Mouse (Mus musculus): Measurements from ENCODE around the gene Mfap5.

Gene Mfap5

DNA sequence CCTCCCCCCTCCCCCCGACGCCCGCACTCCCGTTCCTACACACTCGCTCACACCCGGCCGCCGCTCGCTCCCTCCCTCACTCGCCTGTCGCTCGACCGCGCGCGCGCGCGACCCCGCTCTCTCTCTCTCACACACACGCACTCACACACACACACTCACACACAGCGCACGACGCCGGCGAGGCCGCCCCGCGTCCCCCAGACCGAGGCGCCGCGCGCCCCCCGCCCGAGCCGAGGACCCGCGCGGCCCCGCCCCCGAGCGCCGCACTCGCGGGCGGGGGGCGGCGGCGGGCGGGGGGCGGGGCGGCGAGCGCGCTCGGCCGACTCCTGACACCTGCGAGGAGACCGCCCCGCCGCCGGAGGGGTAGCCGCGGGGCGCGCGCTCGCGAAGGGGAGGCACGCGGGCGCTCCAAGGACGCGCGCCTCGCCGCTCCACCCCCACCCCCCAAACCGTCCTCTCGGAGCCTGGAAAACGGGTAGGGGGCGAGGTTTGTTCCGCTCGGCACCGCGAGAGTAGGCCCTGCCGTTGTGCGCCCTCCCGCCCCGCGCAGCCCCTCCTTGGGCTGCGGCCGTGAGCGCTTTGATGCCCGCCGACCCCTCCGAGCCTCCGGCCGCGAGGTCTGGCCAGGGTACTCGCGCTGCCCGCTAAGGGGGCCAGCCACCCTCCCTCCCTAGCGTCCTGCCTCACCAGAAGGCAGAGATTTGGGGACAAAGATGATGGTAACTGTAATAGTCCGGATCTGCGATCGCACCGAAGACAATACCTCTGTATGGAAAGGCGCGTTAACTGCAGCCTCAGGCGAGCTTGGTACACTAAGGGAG is 19.1 kb upstream of the Mfap5 start:
- Histone ChIP-seq H3K36me3 (ENCODE audit: insufficient read depth, low read length) (no peaks in the 10 kb centered on the region), H3K4me3 (replicated peaks; ENCODE audit: low read length) (peak overlapping the region; percentile 87), H3K4me1 (replicated peaks; ENCODE audit: low read depth, low read length) (peaks cover 40% of the 10 kb centered on the region), H3K27me3 (ENCODE audit: insufficient read depth, low read length) (peaks cover 41% of the 10 kb centered on the region), H3K9me3 (ENCODE audit: low read length) (no peaks in the 10 kb centered on the region)
- TF ChIP-seq NANOG (IDR thresholded peaks at IDR 0.05; ENCODE audit: borderline replicate concordance, low read length) (no peak), POU5F1 (IDR thresholded peaks at IDR 0.05; ENCODE audit: borderline replicate concordance, low read length) (no peak), CTCF (conservative IDR thresholded peaks at IDR 0.05; ENCODE audit: low read length) (no peak)

- no peaks in the 10 kb centered on the region for H3K9me3 ChIP-seq (ENCODE audit: low read length)
- no peak for TF ChIP-seq CTCF (conservative IDR thresholded peaks at IDR 0.05; ENCODE audit: low read length)
- TF ChIP-seq POU5F1 (IDR thresholded peaks at IDR 0.05; ENCODE audit: borderline replicate concordance, low read length): no peak
- TF ChIP-seq NANOG (IDR thresholded peaks at IDR 0.05; ENCODE audit: borderline replicate concordance, low read length): no peak
- H3K4me3 ChIP-seq (replicated peaks; ENCODE audit: low read length): peak overlapping the region; percentile 76
- peaks cover 71% of the 10 kb centered on the region for H3K4me1 ChIP-seq (replicated peaks; ENCODE audit: low read depth, low read length)
- H3K36me3 ChIP-seq (ENCODE audit: insufficient read depth, low read length): no peaks in the 10 kb centered on the region
- H3K27me3 ChIP-seq (ENCODE audit: insufficient read depth, low read length): peaks cover 42% of the 10 kb centered on the region
Observed at GRCm38 (mm10) chr6:122490929-122491512, 14.6 kb upstream of the Mfap5 start.

DNA sequence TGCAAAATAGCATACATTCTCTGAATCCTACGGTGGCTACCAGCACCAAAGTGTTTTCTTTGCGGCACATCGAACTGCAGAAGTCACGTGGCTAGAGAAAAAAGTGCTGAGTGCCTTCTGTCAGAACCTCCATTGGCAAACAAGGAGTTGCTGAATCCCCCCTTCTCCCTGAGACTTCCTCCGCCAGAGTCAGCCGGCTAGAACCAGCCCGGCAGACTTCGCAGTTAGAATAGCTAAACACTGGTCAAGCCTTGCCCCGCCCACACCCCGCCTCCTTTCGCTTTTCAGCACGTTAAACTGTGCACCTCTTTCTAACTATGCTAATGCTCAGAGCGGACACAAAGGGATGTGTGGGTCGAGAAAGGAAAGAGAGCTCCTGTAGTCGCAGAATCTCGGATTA is 14.1 kb upstream of the Mfap5 start:
- no peaks in the 10 kb centered on the region for H3K9me3 ChIP-seq (ENCODE audit: low read length)
- no peak for TF ChIP-seq CTCF (conservative IDR thresholded peaks at IDR 0.05; ENCODE audit: low read length)
- TF ChIP-seq NANOG (IDR thresholded peaks at IDR 0.05; ENCODE audit: borderline replicate concordance, low read length): no peak
- no peak for TF ChIP-seq POU5F1 (IDR thresholded peaks at IDR 0.05; ENCODE audit: borderline replicate concordance, low read length)
- peak overlapping the region; percentile 76 for H3K4me3 ChIP-seq (replicated peaks; ENCODE audit: low read length)
- peaks cover 75% of the 10 kb centered on the region for H3K4me1 ChIP-seq (replicated peaks; ENCODE audit: low read depth, low read length)
- peaks cover 46% of the 10 kb centered on the region for H3K27me3 ChIP-seq (ENCODE audit: insufficient read depth, low read length)
- H3K36me3 ChIP-seq (ENCODE audit: insufficient read depth, low read length): no peaks in the 10 kb centered on the region

DNA sequence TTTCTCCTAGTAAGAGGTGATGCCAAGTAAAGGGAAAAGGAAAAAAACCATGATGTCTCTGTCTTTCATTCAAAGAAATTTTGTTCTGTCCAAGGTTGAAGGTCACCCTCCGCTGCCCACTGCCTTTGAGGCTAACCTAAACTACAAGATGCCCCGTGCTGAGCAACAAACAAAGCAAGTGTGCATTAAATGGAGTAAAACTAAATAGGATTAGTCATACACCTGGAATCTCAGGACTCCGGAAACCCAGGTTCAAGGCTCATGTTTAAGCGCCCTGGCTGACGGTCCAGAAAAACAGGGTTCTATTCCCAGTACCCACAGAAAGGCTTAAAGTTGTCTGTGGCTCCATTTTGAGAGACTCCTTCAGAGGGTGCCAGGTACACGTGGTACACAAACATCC is 13.2 kb upstream of the Mfap5 start:
- Histone ChIP-seq H3K4me1 (replicated peaks; ENCODE audit: low read depth, low read length) (peaks cover 69% of the 10 kb centered on the region), H3K36me3 (ENCODE audit: insufficient read depth, low read length) (no peaks in the 10 kb centered on the region), H3K27me3 (ENCODE audit: insufficient read depth, low read length) (peaks cover 45% of the 10 kb centered on the region), H3K9me3 (ENCODE audit: low read length) (no peaks in the 10 kb centered on the region), H3K4me3 (replicated peaks; ENCODE audit: low read length) (peak overlapping the region; percentile 76)
- no peak for TF ChIP-seq NANOG (IDR thresholded peaks at IDR 0.05; ENCODE audit: borderline replicate concordance, low read length)
- no peak for TF ChIP-seq POU5F1 (IDR thresholded peaks at IDR 0.05; ENCODE audit: borderline replicate concordance, low read length)
- no peak for TF ChIP-seq CTCF (conservative IDR thresholded peaks at IDR 0.05; ENCODE audit: low read length)

- H3K9me3 ChIP-seq (ENCODE audit: low read length): no peaks in the 10 kb centered on the region
- peaks cover 59% of the 10 kb centered on the region for H3K4me1 ChIP-seq (replicated peaks; ENCODE audit: low read depth, low read length)
- TF ChIP-seq NANOG (IDR thresholded peaks at IDR 0.05; ENCODE audit: borderline replicate concordance, low read length) (no peak), POU5F1 (IDR thresholded peaks at IDR 0.05; ENCODE audit: borderline replicate concordance, low read length) (no peak), CTCF (conservative IDR thresholded peaks at IDR 0.05; ENCODE audit: low read length) (no peak)
- no peaks in the 10 kb centered on the region for H3K36me3 ChIP-seq (ENCODE audit: insufficient read depth, low read length)
- H3K4me3 ChIP-seq (replicated peaks; ENCODE audit: low read length): no peak overlapping the region
- H3K27me3 ChIP-seq (ENCODE audit: insufficient read depth, low read length): peaks cover 33% of the 10 kb centered on the region
Observed at GRCm38 (mm10) chr6:122493799-122494472, 11.7 kb upstream of the Mfap5 start.

DNA sequence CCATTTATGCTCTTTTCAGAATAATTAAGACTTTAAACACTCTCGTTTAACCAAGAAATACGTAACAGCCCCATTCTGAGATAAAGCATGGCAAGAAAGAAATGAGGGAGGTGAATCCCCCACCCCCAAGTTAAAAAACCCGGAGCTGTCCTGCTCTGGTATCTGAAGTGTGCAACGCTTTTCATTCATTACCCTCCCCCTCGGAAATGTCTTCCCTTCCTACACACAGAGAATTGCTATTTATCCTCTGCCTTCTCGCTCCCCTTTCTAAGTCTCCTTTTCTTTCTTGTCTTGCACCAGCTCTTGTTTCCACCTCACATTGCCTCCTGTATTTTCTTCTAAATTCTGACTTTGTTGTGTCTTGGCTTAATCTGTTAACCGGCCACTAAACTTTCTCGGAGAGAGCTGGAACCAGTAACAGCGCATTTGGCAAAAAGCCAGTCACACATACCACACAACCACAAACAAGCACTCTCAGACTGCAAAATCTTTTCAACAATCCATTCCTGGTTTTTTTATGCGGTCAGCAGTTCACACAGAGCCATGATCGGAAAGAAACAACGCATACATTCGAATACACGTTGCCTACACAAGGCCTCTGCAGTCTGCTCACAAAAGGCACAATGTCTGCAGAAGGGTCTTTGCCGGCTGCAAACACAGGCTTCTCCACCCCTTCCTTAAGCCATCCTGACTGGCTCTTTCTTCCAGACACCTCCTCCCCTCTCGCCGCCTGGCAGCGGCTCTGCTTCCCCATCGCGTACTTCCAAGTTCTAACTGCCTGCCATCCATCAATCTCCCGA is 10.4 kb upstream of the Mfap5 start:
- Histone ChIP-seq H3K27me3 (ENCODE audit: insufficient read depth, low read length) (peaks cover 27% of the 10 kb centered on the region), H3K36me3 (ENCODE audit: insufficient read depth, low read length) (no peaks in the 10 kb centered on the region), H3K4me1 (replicated peaks; ENCODE audit: low read depth, low read length) (peaks cover 53% of the 10 kb centered on the region), H3K4me3 (replicated peaks; ENCODE audit: low read length) (no peak overlapping the region), H3K9me3 (ENCODE audit: low read length) (no peaks in the 10 kb centered on the region)
- no peak for TF ChIP-seq POU5F1 (IDR thresholded peaks at IDR 0.05; ENCODE audit: borderline replicate concordance, low read length)
- no peak for TF ChIP-seq NANOG (IDR thresholded peaks at IDR 0.05; ENCODE audit: borderline replicate concordance, low read length)
- TF ChIP-seq CTCF (conservative IDR thresholded peaks at IDR 0.05; ENCODE audit: low read length): no peak

- Histone ChIP-seq H3K9me3 (ENCODE audit: low read length) (no peaks in the 10 kb centered on the region), H3K27me3 (ENCODE audit: insufficient read depth, low read length) (peaks cover 30% of the 10 kb centered on the region), H3K4me3 (replicated peaks; ENCODE audit: low read length) (no peak overlapping the region), H3K36me3 (ENCODE audit: insufficient read depth, low read length) (no peaks in the 10 kb centered on the region), H3K4me1 (replicated peaks; ENCODE audit: low read depth, low read length) (peaks cover 44% of the 10 kb centered on the region)
- TF ChIP-seq NANOG (IDR thresholded peaks at IDR 0.05; ENCODE audit: borderline replicate concordance, low read length) (no peak), CTCF (conservative IDR thresholded peaks at IDR 0.05; ENCODE audit: low read length) (peak; percentile 93)
Observed at GRCm38 (mm10) chr6:122496501-122496900, 9.1 kb upstream of the Mfap5 start.

- Histone ChIP-seq H3K4me1 (replicated peaks; ENCODE audit: low read depth, low read length) (peaks cover 28% of the 10 kb centered on the region), H3K4me3 (replicated peaks; ENCODE audit: low read length) (no peak within 1 kb of the TSS), H3K27me3 (ENCODE audit: insufficient read depth, low read length) (peaks cover 30% of the 10 kb centered on the region), H3K36me3 (ENCODE audit: insufficient read depth, low read length) (no peaks in the 10 kb centered on the region), H3K9me3 (ENCODE audit: low read length) (no peaks in the 10 kb centered on the region)
- TF ChIP-seq NANOG (IDR thresholded peaks at IDR 0.05; ENCODE audit: borderline replicate concordance, low read length) (no peak), POU5F1 (IDR thresholded peaks at IDR 0.05; ENCODE audit: borderline replicate concordance, low read length) (no peak), CTCF (conservative IDR thresholded peaks at IDR 0.05; ENCODE audit: low read length) (no peak)
Observed at GRCm38 (mm10) chr6:122498661-122499060, 7.0 kb upstream of the Mfap5 start, which contains the start of gene Rimklb. Gene Rimklb (minus strand): TSS chr6:122498761.
